8 mouse cellular contexts compared by ENCODE assay signal in genomic region chr11:116335244-116336036, GRCm38 (mm10). TPM values are rescaled to one million over a fixed set of nuclear protein-coding genes. Genes with fewer than 3 reads are reported as not detected.
A peak's percentile ranks its signal among the peaks of the same experiment; 100 is the strongest.
DNase-seq lines count a peak whose midpoint lies in the region; ATAC-seq and TF ChIP-seq lines count a peak whose summit lies in the region.

TSS of gene Foxj1 (minus strand) at chr11:116335399.

- TF ChIP-seq POLR2A in heart, adult 2 months (IDR thresholded peaks at IDR 0.05; ENCODE audit: insufficient read depth, low read depth, low read length), result no peak

- peaks cover 26% of the 10 kb centered on the region for H3K27me3 ChIP-seq in embryonic facial prominence, embryonic 13.5 days
- H3K27me3 ChIP-seq in heart, adult 2 months (ENCODE audit: control insufficient read depth, insufficient read depth, low read length), result peaks cover 6% of the 10 kb centered on the region
- H3K27me3 ChIP-seq in limb, embryonic 13.5 days, result peaks cover 38% of the 10 kb centered on the region
- H3K27me3 ChIP-seq in midbrain, embryonic 16.5 days (ENCODE audit: control insufficient read depth, insufficient read depth, low read depth, low read length), result peaks cover 12% of the 10 kb centered on the region

- H3K4me3 ChIP-seq in embryonic facial prominence, embryonic 13.5 days, result peak within 1 kb of the TSS; percentile 61
- peak within 1 kb of the TSS; percentile 80 for H3K4me3 ChIP-seq in heart, adult 2 months
- peak within 1 kb of the TSS; percentile 63 for H3K4me3 ChIP-seq in limb, embryonic 13.5 days
- H3K4me3 ChIP-seq in midbrain, embryonic 16.5 days (ENCODE audit: low read depth, low read length), result peak within 1 kb of the TSS; percentile 50

- H3K9me3 ChIP-seq in embryonic facial prominence, embryonic 13.5 days, result no peaks in the 10 kb centered on the region
- no peaks in the 10 kb centered on the region for H3K9me3 ChIP-seq in limb, embryonic 13.5 days
- H3K9me3 ChIP-seq in midbrain, embryonic 16.5 days (replicated peaks; ENCODE audit: control insufficient read depth, low read length, poor library complexity, severe bottlenecking), result no peaks in the 10 kb centered on the region

- H3K9ac ChIP-seq in embryonic facial prominence, embryonic 13.5 days, result peak within 1 kb of the TSS; percentile 78
- H3K9ac ChIP-seq in heart, adult 2 months (ENCODE audit: low read depth, low read length), result peak within 1 kb of the TSS; percentile 37; the same call in 1 of the 2 replicates
- peak within 1 kb of the TSS; percentile 71 for H3K9ac ChIP-seq in limb, embryonic 13.5 days
- H3K9ac ChIP-seq in midbrain, embryonic 16.5 days (ENCODE audit: low read depth, low read length), result peak within 1 kb of the TSS; percentile 64

- intact Hi-C loops in heart, adult 2 months (cut with DNase I), result loop anchor here (1.0 kb wide), 1 partner anchor 16 kb away; no protein-coding TSS in a partner anchor

- under 1% methylated on average over 60 of the region's 61 CpGs for WGBS in embryonic facial prominence, embryonic 13.5 days
- under 1% methylated on average over 61 of the region's 61 CpGs for WGBS in heart, adult 2 months
- WGBS in limb, embryonic 13.5 days, result under 1% methylated on average over 61 of the region's 61 CpGs
- under 1% methylated on average over 61 of the region's 61 CpGs for WGBS in midbrain, embryonic 16.5 days

- peak within 1 kb of the TSS; percentile 96 for H3K4me2 ChIP-seq in embryonic facial prominence, embryonic 13.5 days
- H3K4me2 ChIP-seq in limb, embryonic 13.5 days (replicated peaks), result peak within 1 kb of the TSS; percentile 96
- peak within 1 kb of the TSS; percentile 94 for H3K4me2 ChIP-seq in midbrain, embryonic 16.5 days (ENCODE audit: low read length)

- DNase-seq in 3134 (ENCODE audit: extremely low read depth, insufficient read length, low spot score), result peak; percentile 86
- DNase-seq in adrenal gland, postnatal 36 days, result peak; percentile 96
- DNase-seq in heart, adult 2 months, result peak; percentile 95 to 98
- peak; percentile 95 to 98 for DNase-seq in kidney, adult 8-10 months
- DNase-seq in spleen, postnatal 10 days (ENCODE audit: low spot score in 2 of 2), result peak; percentile 91 to 94

- TF ChIP-seq EP300 in heart, adult 2 months (IDR thresholded peaks at IDR 0.05; ENCODE audit: insufficient read depth, low read depth, low read length), result no peak

- H3K79me2 ChIP-seq in heart, adult 2 months (replicated peaks; ENCODE audit: control insufficient read depth, insufficient read depth, low read length), result no peaks in the 10 kb centered on the region

- peak; percentile 66 for TF ChIP-seq CTCF in heart, adult 2 months (IDR thresholded peaks at IDR 0.05)

- H3K36me3 ChIP-seq in embryonic facial prominence, embryonic 13.5 days, result 0 out of 2 replicates have a peak, but pooled peaks cover 6% of the 10 kb centered on the region
- no peaks in the 10 kb centered on the region for H3K36me3 ChIP-seq in heart, adult 2 months (ENCODE audit: control insufficient read depth, insufficient read depth, low read length)
- H3K36me3 ChIP-seq in limb, embryonic 13.5 days, result peaks cover 16% of the 10 kb centered on the region
- H3K36me3 ChIP-seq in midbrain, embryonic 16.5 days (ENCODE audit: control insufficient read depth, insufficient read depth, low read length), result 0 out of 2 replicates have a peak, but pooled peaks cover 3% of the 10 kb centered on the region

- H3K4me1 ChIP-seq in embryonic facial prominence, embryonic 13.5 days, result peaks cover 51% of the 10 kb centered on the region
- H3K4me1 ChIP-seq in heart, adult 2 months (ENCODE audit: control insufficient read depth, insufficient read depth, low read length), result no peaks in the 10 kb centered on the region
- peaks cover 45% of the 10 kb centered on the region for H3K4me1 ChIP-seq in limb, embryonic 13.5 days
- H3K4me1 ChIP-seq in midbrain, embryonic 16.5 days (ENCODE audit: control insufficient read depth, insufficient read depth, low read length), result peaks cover 30% of the 10 kb centered on the region

- peak; percentile 80 for ATAC-seq in embryonic facial prominence, embryonic 13.5 days (ENCODE audit: insufficient number of reproducible peaks, insufficient read depth, low FRiP score, low TSS enrichment, low read depth)
- peak; percentile 90 for ATAC-seq in limb, embryonic 13.5 days (ENCODE audit: low FRiP score, low read depth)
- peak; percentile 91 for ATAC-seq in midbrain, embryonic 16.5 days

- peak within 1 kb of the TSS; percentile 55 for H3K27ac ChIP-seq in embryonic facial prominence, embryonic 13.5 days
- no peak within 1 kb of the TSS for H3K27ac ChIP-seq in heart, adult 2 months
- H3K27ac ChIP-seq in limb, embryonic 13.5 days, result peak within 1 kb of the TSS; percentile 33; the same call in 1 of the 2 replicates
- peak within 1 kb of the TSS; percentile 73 for H3K27ac ChIP-seq in midbrain, embryonic 16.5 days (ENCODE audit: low read length)

RNA-seq across cellular contexts. Expression of gene Foxj1, which starts in this region (rescaled TPM):
- total RNA-seq in adrenal gland, postnatal 36 days (2021), result under 1 TPM in 1 of 2 experiments, not detected in 1; 0.10 TPM
- polyA plus RNA-seq in embryonic facial prominence, embryonic 13.5 days (2015; fragmentation: Nextera tagmentation; extraction: Ambion mirVana), result 0.80 and 1.4 TPM in 2 replicates
- total RNA-seq in heart, adult 2 months (2021), result not detected
- 5.1 TPM in 1 of 2 replicates, not detected in the other for polyA plus RNA-seq in heart, adult 2 months (2012; rRNA removed)
- polyA plus RNA-seq in limb, embryonic 13.5 days (2015; fragmentation: Nextera tagmentation; extraction: Ambion mirVana), result 0.25 and 0.37 TPM in 2 replicates
- polyA plus RNA-seq in midbrain, embryonic 16.5 days (2015; fragmentation: Nextera tagmentation; extraction: Ambion mirVana), result 12.1 and 13.6 TPM in 2 replicates

Comparison
In these comparisons a context has a peak if more than half of its experiments do, and no peak if none do; other contexts are left out.
1. Peak in DNase-seq in adrenal gland, postnatal 36 days; RNA of the gene not detected or under 1 TPM.
2. Peak in ATAC-seq, H3K4me3 ChIP-seq, H3K27ac ChIP-seq, H3K9ac ChIP-seq and H3K4me2 ChIP-seq in limb, embryonic 13.5 days; RNA of the gene not detected or under 1 TPM.